Mouse (Mus musculus) liver, postnatal 0 days (tissue): ENCODE data around the gene Gm10282. TPM values are rescaled to one million over a fixed set of nuclear protein-coding genes. Genes with fewer than 3 reads are reported as not detected.

ENCODE experiments used
- ATAC-seq: fragments of 200-750 bp; cut with Nextera tagmentation; 2 replicates; pipeline ENCODE4 v1.8.0; 2017; ENCODE audit warnings: mild to moderate bottlenecking, moderate library complexity
- DNase-seq: peaks from one replicate; pipeline ENCODE4 v3.0.0-alpha.2; 2016
- H3K27ac ChIP-seq: fragments of 300-500 bp; sonication (generic); 2 replicates; pipeline ENCODE4 v1.5.1; 2014; ENCODE audit warnings: antibody characterized with exemption, moderate library complexity, mild to moderate bottlenecking, low read depth
- H3K27me3 ChIP-seq: fragments of 300-500 bp; sonication (generic); 2 replicates; pipeline ENCODE4 v1.6.1; 2014; ENCODE audit warnings: low read length, control low read depth, mixed read lengths; ENCODE audit not compliant: insufficient read depth
- H3K36me3 ChIP-seq: fragments of 300-500 bp; sonication (generic); replicated peaks from 2 replicates; pipeline ENCODE4 v1.6.1; 2014; ENCODE audit warnings: mild to moderate bottlenecking, control low read depth, low read length, moderate library complexity, mixed read lengths; ENCODE audit not compliant: insufficient read depth
- H3K4me1 ChIP-seq: fragments of 300-500 bp; sonication (generic); 2 replicates; pipeline ENCODE4 v1.6.1; 2014; ENCODE audit warnings: antibody characterized with exemption, mild to moderate bottlenecking, control low read depth; ENCODE audit not compliant: insufficient read depth
- H3K4me2 ChIP-seq: fragments of 300-500 bp; sonication (generic); 2 replicates; pipeline ENCODE4 v1.6.1; 2014; ENCODE audit warnings: low read depth, mild to moderate bottlenecking, low read length, moderate library complexity, mixed read lengths
- H3K4me3 ChIP-seq: fragments of 300-500 bp; sonication (generic); 2 replicates; pipeline ENCODE4 v1.5.1; 2014; ENCODE audit warnings: low read depth, low read length
- H3K9ac ChIP-seq: fragments of 300-500 bp; sonication (generic); replicated peaks from 2 replicates; pipeline ENCODE4 v1.6.1; 2014; ENCODE audit warnings: mild to moderate bottlenecking, moderate library complexity
- H3K9me3 ChIP-seq: fragments of 300-500 bp; sonication (generic); 2 replicates; pipeline ENCODE4 v1.6.1; 2016; ENCODE audit warnings: mild to moderate bottlenecking, control low read depth, low read length, mixed read lengths
- CTCF ChIP-seq: sonication (generic); IDR thresholded peaks from 2 replicates; pipeline ENCODE4 v1.5.1; 2016; ENCODE audit warnings: antibody characterized with exemption, low read depth
- EP300 ChIP-seq: IDR thresholded peaks from 2 replicates; pipeline ENCODE4 v1.6.1; 2016; ENCODE audit warnings: antibody characterized with exemption, low read depth, mild to moderate bottlenecking
- WGBS: fragments of 180-500 bp; shearing (Covaris S2); extraction: QIAGEN DNeasy Blood & Tissue Kit; methylation state at CpG from one replicate; pipeline ENCODE4 v1.1.7; 2014; ENCODE audit not compliant: insufficient replicate concordance; 5-methylcytosine and 5-hydroxymethylcytosine counted together
- polyA plus RNA-seq: library from polyadenylated mRNA; unstranded; fragments of >200 nt; fragmentation: Nextera tagmentation; extraction: Ambion mirVana; gene quantifications from 2 replicates; pipeline ENCODE4 v1.2.1, GENCODE M21; 2015

Gm10282 gene
- polyA plus RNA-seq, 1 experiment from 2014 or later = 6.4 TPM

DNA sequence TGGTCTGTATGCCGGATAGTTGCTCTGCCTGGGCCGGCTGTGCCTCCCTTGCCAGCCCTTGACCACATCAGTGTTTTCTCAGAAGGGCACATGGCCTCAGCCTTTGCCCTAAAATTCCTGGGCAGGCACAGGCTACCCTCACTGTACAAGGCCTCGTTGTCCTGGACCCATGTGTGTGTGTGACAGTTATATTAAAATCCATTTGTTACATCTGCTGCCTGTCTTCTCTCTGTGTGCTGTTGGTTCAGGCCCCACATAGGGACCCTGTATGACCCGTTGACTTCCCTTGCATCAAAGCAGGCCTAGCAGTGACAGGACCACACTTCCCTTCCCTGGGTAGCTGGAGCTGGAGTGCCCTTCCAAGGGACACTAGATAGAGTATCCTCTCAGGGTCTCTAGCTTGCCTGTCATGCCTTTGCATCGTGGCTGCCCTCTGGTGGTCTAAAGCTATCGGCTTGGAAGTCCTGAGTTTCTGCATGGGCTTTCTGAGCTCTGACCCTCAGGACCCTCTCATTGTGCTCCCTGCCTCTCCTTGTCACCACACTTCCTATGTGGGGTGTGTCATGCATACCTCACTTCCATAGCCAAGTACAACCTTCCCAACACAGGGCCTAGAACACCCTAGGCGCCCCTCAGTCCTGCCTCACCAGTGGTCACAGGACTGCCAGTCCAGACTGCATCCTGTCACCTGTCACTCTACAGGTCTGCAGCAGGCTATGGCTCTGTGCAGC lies 47.7 kb downstream of the Gm10282 start:
- H3K27ac ChIP-seq = no peak overlapping the region
- no peak overlapping the region for H3K4me3 ChIP-seq
- no peaks in the 10 kb centered on the region for H3K27me3 ChIP-seq
- H3K4me1 ChIP-seq = no peaks in the 10 kb centered on the region; the same call in 1 of the 2 replicates
- H3K9me3 ChIP-seq = no peaks in the 10 kb centered on the region
- DNase-seq (peak; percentile 57), ATAC-seq (no peak)
- 52% methylated on average over 7 of the region's 7 CpGs for WGBS
- no peak overlapping the region for H3K4me2 ChIP-seq
- no peak for TF ChIP-seq EP300
- peak; percentile 74 for TF ChIP-seq CTCF
- H3K9ac ChIP-seq = no peak overlapping the region
- peaks cover 13% of the 10 kb centered on the region for H3K36me3 ChIP-seq

Other genes starting within 250 kb of the Gm10282 start
- 0.02 TPM in 1 of 2 replicates, not detected in the other for gene Olfr373, start 222.1 kb downstream of the Gm10282 start, polyA plus RNA-seq
- gene Olfr374, start 198.2 kb downstream of the Gm10282 start, polyA plus RNA-seq = not detected in 2 replicates
- gene Tpm4, start 170.3 kb downstream of the Gm10282 start, polyA plus RNA-seq = 80.0 and 86.6 TPM in 2 replicates
- gene Rab8a, start 144.1 kb downstream of the Gm10282 start, polyA plus RNA-seq = 57.3 and 58.1 TPM in 2 replicates
- gene Hsh2d, start 115.6 kb downstream of the Gm10282 start, polyA plus RNA-seq = 0.59 and 0.68 TPM in 2 replicates
- gene Cib3, start 92.4 kb downstream of the Gm10282 start, polyA plus RNA-seq = not detected in 2 replicates
- not detected in 2 replicates for gene Gm11034, start 91.6 kb downstream of the Gm10282 start, polyA plus RNA-seq
- 27.5 and 28.4 TPM in 2 replicates for gene Fam32a, start 85.5 kb downstream of the Gm10282 start, polyA plus RNA-seq
- gene Ap1m1, start 65.2 kb downstream of the Gm10282 start, polyA plus RNA-seq = 40.7 and 41.7 TPM in 2 replicates
- gene Klf2, start 13.8 kb upstream of the Gm10282 start, polyA plus RNA-seq = 5.6 and 7.4 TPM in 2 replicates
- 9.3 and 10.1 TPM in 2 replicates for gene Eps15l1, start 116.2 kb upstream of the Gm10282 start, polyA plus RNA-seq
- gene Calr3, start 138.6 kb upstream of the Gm10282 start, polyA plus RNA-seq = 0.46 and 0.72 TPM in 2 replicates
- 2.1 and 2.2 TPM in 2 replicates for gene 1700030K09Rik, start 138.6 kb upstream of the Gm10282 start, polyA plus RNA-seq
- 9.2 and 11.2 TPM in 2 replicates for gene Cherp, start 170.0 kb upstream of the Gm10282 start, polyA plus RNA-seq
- gene Slc35e1, start 187.4 kb upstream of the Gm10282 start, polyA plus RNA-seq = 5.8 and 6.0 TPM in 2 replicates
- 4.9 TPM in 2 replicates for gene Med26, start 243.0 kb upstream of the Gm10282 start, polyA plus RNA-seq